Mouse (Mus musculus) MEL (cell line): ENCODE data around the gene Pax8.

Experiments
- CTCF ChIP-seq, 3 experiments: IDR thresholded peaks in 2 of 3; conservative IDR thresholded peaks in 1 of 3; 2 replicates each; pipeline ENCODE4 v1.5.1; 2011 to 2012; ENCODE audit warnings: low read length in 3 of 3, low read depth in 2 of 3, mild to moderate bottlenecking in 2 of 3, improper control_type of control experiment in 1 of 3, inconsistent platforms in 1 of 3, mixed read lengths in 1 of 3, moderate library complexity in 1 of 3; ENCODE audit not compliant: control insufficient read depth in 1 of 3, insufficient read depth in 1 of 3, poor library complexity in 1 of 3, severe bottlenecking in 1 of 3
- GATA1 ChIP-seq: IDR thresholded peaks from 2 replicates; pipeline ENCODE4 v1.6.1; 2011; ENCODE audit warnings: low read depth, low read length, improper control_type of control experiment
- MAFK ChIP-seq: IDR thresholded peaks from 2 replicates; pipeline ENCODE4 v1.6.1; 2011; ENCODE audit warnings: low read depth, mild to moderate bottlenecking, low read length, improper control_type of control experiment, borderline replicate concordance
- MXI1 ChIP-seq: IDR thresholded peaks from 2 replicates; pipeline ENCODE4 v1.6.1; 2011; ENCODE audit warnings: mild to moderate bottlenecking, low read depth, low read length, improper control_type of control experiment
- MYC ChIP-seq: IDR thresholded peaks from 2 replicates; pipeline ENCODE4 v1.6.1; 2011; ENCODE audit warnings: low read depth, mild to moderate bottlenecking, low read length, improper control_type of control experiment, moderate library complexity
- POLR2A ChIP-seq, 2 experiments: IDR thresholded peaks; 2 replicates each; pipeline ENCODE4 v1.6.1; 2011 to 2012; ENCODE audit warnings: low read length in 2 of 2, mild to moderate bottlenecking in 2 of 2, control low read depth in 1 of 2, improper control_type of control experiment in 1 of 2, low read depth in 1 of 2, moderate library complexity in 1 of 2; ENCODE audit not compliant: control insufficient read depth in 1 of 2, insufficient read depth in 1 of 2, poor library complexity in 1 of 2
- TBP ChIP-seq: IDR thresholded peaks from 2 replicates; pipeline ENCODE4 v1.8.0; 2011; ENCODE audit warnings: low read depth, low read length, improper control_type of control experiment

DNA sequence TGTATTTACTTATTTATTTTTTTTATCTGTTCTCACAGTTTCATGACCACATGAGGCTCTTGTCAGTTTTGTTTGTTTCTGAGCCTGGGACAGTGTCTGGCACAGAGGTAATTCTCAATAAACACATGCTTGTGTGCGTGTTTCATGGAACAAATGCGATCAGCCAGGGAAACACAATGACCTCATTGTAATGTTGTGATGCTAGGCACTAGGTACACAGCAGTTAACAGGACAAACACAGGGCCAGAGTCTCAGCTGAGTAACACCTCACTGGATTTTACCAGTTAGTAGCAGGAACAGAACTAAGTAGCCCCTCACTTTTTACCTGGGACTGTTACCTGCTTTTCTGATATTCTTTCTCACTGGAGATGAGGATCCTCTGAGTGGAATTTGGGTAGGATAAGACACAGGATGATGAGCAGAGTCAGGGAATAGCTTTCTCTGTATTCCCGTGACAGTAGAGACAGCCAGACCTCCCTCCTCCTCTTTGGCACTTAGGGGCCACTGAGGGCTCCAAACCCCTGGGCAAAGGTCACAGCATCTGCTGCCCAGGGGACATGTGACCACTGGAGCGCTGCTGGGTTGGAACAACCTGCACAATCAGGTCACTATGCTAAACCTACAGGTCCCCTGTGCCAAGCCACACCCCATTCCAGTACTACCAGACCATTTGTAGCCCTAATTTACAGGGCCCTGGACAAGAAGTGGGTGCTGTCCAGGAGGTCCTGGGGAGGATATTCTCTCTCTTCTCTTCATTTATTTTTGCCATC, 11.8 kb upstream of the Pax8 start:
- TF ChIP-seq CTCF (IDR thresholded peaks at IDR 0.05 in 2 of 3, conservative IDR thresholded peaks at IDR 0.05 in 1 of 3; ENCODE audit: control insufficient read depth in 1 of 3, insufficient read depth in 1 of 3, low read depth in 2 of 3, low read length in 3 of 3, poor library complexity in 1 of 3, severe bottlenecking in 1 of 3) (no peak), MAFK (no peak), POLR2A (IDR thresholded peaks at IDR 0.05; ENCODE audit: control insufficient read depth in 1 of 2, insufficient read depth in 1 of 2, low read depth in 1 of 2, low read length in 2 of 2, poor library complexity in 1 of 2) (no peak), MYC (no peak), GATA1 (no peak), MXI1 (no peak), TBP (no peak)
